Mouse (Mus musculus) frontal cortex, adult (tissue): ENCODE results near the gene Nrip2.
A peak's percentile ranks its signal among the peaks of the same experiment; 100 is the strongest.

ENCODE experiments used
- ATAC-seq: cut with Nextera tagmentation; 2 replicates; pipeline ENCODE4 v1.9.2; 2017; ENCODE audit warnings: mild to moderate bottlenecking, moderate library complexity, mixed read lengths; ENCODE audit not compliant: low TSS enrichment

Nrip2 gene

DNA sequence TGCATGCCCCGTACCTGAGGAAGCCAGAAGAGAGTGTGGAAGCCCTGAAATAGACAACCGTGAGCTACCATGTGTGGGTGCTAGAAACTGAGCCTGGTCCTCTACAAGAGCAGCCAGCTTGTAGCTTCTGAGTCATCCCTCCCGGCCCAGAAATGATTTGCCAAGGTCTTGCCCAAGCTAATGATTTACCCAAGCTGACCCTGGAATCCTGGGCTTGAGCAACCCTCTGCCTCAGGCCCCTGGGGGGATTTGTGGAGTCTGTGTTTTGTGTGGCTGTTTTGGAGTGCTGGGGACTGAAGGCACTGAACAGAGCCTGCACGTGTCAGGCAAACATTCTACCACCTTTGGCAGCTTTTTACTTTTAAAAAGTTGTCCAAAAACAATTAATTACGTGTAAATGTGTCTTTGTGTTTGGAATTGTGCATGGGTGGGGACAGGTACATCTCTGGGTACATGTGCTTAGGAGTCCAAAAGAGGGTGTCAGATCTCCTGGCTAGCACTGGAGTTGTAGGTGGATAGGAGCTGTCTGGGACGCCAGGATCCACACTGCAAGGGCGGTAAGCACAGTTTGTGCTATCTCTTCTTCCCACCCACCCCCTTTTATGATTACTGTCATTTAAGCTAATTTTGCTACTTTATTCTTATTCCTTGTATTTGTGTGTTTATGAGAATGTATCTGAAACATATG is 1.4 kb upstream of the Nrip2 start:
- ATAC-seq, result no peak

GRCm38 (mm10) chr6:128399421-128400185 is 507 bp downstream of the Nrip2 start:
- ATAC-seq, result peak; percentile 75

GRCm38 (mm10) chr6:128404708-128405107 is 5.6 kb downstream of the Nrip2 start:
- no peak for ATAC-seq

- ATAC-seq, result no peak
These were observed 9.5 kb downstream of the Nrip2 start for GRCm38 (mm10) chr6:128408544-128409125.

DNA sequence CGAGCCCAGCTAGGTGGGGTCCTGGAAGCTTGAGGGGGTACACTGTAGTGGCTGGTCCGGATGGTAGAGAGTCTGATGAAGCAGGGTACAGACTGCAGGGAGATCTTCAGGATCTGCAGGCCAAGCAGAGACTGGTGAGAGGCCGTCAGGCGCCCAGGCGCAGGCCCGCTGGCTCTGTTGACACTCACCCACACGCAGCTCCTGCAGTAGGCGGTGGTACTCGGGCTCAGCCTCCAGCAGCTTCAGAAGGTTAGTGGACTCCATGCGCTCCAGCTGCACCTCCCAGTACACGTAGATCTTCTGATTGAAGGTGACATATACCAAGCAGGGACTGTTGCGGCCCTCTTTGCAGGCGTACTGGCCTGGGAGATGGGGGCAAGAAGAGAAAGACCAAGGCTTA is 11.2 kb downstream of the Nrip2 start:
- ATAC-seq, result peak; percentile 77

DNA sequence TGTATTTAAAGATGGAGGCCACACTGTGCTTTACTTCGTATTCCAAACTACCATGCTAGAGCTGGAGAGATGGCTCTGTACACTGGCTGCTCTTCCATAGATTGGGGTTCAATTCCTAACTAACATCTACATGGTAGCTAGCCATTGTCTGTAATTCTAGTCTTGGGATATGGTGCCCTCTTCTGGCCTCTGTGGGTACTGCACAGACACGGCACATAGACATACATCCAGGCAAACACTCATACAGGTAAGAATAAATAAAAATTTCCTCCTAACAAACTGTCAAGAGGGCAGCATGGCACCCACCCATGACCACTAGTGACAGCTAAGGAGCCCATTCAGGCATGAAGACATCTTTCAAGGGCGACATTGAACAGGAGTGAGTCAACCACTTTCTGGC is 12.0 kb downstream of the Nrip2 start:
- peak; percentile 73 for ATAC-seq

DNA sequence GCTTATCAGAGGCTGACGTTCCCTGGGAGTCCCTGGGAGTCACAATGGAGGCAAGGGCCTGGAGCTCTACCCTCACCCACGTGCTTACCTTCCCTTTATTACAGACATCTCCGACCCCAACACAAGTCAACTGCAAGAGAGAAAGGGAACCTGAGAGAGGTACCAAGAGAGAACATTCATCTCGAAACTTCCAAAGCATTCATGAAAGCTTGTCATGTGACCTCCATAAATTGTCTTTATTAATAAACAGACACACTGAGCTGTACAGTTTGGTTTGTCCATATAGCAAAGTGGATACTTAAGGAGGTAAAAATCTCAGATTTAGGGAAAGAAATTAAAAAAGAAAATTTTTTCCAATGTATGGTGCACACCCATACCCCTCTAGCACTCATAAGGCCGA is 17.1 kb downstream of the Nrip2 start:
- ATAC-seq, result no peak

- ATAC-seq, result no peak
These were observed 19.0 kb downstream of the Nrip2 start for GRCm38 (mm10) chr6:128418076-128418475.

DNA sequence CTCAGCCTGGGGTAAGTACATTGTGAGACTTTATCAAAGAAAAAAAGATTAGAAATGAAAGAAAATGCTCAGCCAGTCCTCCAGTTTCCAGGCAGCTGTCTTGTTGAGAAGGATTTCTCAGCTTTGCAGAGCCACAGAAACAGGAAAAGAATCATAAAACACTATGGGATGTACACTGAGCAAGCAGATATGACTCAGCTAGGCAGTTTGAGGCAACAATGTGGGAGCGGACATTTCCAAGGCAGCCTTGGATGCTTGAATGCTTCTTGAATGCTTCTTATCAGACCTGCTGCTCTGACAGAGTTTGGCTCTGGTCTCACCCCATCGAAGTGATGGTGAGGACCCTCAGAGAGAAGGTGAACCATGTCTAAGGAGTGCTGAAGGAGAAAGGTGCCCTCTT is 21.9 kb downstream of the Nrip2 start:
- ATAC-seq, result peak; percentile 74

DNA sequence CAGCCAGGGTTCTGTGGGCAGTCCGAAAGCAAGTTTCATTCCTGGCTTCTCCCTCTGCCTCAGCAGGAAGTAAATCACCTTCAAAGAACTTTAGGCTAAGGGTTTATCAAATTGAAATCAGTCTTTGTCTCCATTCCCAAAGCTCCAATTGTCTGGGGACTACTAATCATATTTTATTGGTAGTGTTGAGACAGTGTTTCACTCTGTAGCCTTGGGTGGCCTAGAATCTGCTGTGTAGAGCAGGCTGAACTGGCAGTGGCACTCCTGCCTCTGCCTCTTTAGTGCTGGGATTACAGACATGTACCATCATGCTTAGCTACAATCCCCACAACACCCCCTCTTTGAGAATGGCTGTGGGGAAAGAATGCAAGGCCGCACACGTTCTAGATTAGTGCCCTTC is 22.4 kb downstream of the Nrip2 start:
- ATAC-seq, result no peak

GRCm38 (mm10) chr6:128423496-128424268 is 24.6 kb downstream of the Nrip2 start:
- no peak for ATAC-seq

DNA sequence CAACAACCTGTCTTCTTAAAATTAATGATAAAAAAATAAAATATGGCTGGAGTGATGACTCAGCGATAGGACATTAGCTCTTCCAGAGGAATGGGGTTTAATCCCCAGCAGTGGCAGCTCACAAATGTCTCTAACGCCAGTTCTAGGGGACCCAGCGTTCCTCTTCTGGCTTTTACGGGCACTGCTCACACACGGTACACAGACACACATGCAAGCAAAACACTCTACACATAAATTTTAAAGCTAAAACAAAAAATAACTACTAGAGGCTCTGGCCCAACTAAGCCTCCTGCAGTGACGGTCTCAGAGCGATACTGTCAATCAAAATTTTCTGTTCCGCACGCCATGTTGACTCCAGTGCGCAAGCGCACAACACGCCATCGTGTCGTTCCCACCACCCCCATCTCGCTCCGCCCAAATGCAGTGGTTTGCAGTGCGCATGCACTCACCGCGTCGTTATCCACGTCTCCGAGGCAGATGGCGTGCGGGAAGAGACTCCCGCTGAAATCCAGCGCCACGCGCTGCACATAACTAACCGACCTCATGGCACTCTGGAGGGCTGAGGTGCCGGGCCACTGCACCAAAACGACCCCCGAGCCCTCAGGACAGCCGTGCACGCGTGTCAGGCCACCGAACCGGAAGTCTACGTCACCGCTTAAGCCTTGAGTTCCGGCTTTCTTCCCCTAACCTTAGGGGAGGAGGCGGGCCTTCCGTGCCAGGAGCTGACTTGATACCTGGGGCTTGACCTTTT is 25.3 kb downstream of the Nrip2 start, which contains the start of gene Itfg2:
Itfg2 (minus strand) TSS at position 663 of the 751 bp plus-strand sequence.
- ATAC-seq, result peak; percentile 88

DNA sequence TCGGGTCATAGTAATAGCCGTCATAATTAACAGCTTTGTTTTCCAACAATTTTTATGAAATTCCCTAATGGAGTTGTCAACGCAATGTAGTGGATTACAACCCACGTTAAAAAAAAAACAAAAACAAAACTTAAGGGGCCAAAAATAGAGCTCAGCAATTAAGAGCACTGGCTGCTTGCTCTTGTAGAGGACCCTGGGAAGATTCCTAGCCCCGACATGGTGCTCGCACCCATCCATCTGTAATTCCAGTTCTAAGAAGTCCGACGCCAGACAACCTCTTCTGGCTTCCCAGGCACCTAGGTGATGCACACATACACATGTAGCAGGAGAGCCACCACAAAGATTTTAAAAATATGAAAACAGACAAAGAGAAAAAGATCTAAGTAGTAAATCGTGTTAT is 25.9 kb downstream of the Nrip2 start:
- ATAC-seq, result no peak

DNA sequence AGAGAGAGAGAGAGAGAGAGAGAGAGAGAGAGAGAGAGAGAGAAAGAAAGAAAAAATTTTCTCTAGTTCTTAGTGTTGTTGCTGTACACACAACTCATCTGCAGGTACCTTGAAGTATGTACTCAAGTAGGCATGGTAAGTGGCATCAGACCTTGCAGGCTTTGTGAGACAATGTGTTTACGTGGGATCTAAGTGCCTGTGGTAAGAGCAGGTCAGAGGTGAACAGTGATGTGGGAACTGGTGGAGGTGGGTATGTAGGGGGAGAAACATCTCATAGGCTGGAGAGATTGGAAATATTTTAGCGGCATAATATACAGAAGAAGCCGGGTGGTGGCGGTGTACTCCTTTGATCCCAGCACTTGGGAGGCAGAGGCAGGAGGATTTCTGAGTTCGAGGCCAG is 28.5 kb downstream of the Nrip2 start:
- no peak for ATAC-seq

- ATAC-seq, result no peak
These were observed 30.2 kb downstream of the Nrip2 start for GRCm38 (mm10) chr6:128429300-128429699.

DNA sequence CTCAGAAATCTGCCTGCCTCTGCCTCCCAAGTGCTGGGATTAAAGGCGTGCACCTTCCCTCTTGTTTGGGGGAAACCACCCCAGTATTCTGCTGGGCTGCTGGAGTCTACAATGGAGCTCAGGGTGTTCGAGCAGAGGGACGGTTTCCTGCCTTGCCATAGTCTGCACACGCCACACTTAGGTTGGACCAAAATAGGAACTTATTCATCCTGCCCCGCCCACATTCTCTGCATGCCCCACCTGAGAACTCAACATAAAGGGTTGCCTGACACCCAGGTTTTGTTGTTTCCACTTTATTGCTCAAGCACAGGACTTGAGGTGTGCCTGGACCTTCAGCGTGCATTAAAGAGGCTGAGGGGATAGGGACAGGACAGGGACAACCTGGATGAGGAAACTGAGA is 30.7 kb downstream of the Nrip2 start:
- no peak for ATAC-seq

GRCm38 (mm10) chr6:128432356-128432915 is 33.3 kb downstream of the Nrip2 start:
- no peak for ATAC-seq

- no peak for ATAC-seq
These were observed 34.5 kb downstream of the Nrip2 start for GRCm38 (mm10) chr6:128433566-128433965.

DNA sequence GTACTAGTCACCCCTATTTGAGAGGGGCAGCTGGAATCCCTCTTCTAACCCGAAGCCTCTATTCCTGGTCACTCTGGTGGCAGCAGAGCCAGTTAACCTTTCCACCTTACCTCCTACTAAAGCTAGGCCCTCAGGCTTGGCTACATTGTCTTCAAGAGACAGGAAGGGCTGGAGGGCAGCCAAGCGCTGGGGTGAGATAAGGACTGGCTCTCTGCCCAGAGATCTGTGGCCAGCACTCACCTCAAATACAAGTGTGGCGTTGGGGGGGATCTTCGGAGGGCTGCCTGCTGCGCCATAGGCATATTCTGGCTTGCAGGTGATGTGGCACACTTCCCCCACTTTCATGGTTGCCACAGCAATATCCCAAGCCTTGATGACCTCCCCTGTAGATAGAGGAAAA is 36.4 kb downstream of the Nrip2 start:
- ATAC-seq, result no peak

GRCm38 (mm10) chr6:128436356-128437005 is 37.4 kb downstream of the Nrip2 start:
- no peak for ATAC-seq

GRCm38 (mm10) chr6:128437288-128437687 is 38.2 kb downstream of the Nrip2 start:
- peak; percentile 4 for ATAC-seq
